Mouse (Mus musculus) ES-E14 (cell line): ENCODE results near the gene Calcoco2. TPM values are rescaled to one million over a fixed set of nuclear protein-coding genes. Genes with fewer than 3 reads are reported as not detected.
A peak's percentile ranks its signal among the peaks of the same experiment; 100 is the strongest.

Experiments used
- DNase-seq: peaks from one replicate; pipeline ENCODE4 v3.0.0-alpha.2; 2013; ENCODE audit warnings: low read depth, low spot score
- H3K27ac ChIP-seq: 2 replicates; pipeline ENCODE4 v1.5.1; 2012; ENCODE audit warnings: low read depth, mild to moderate bottlenecking, low read length, moderate library complexity, mixed read lengths; ENCODE audit not compliant: poor library complexity, insufficient read depth, severe bottlenecking
- H3K36me3 ChIP-seq: 2 replicates; pipeline ENCODE4 v1.6.1; 2012; ENCODE audit warnings: mild to moderate bottlenecking, low read length, moderate library complexity, mixed read lengths; ENCODE audit not compliant: control insufficient read depth, poor library complexity, insufficient read depth, severe bottlenecking
- H3K4me1 ChIP-seq, 2 experiments: fragments of 150-350 bp in 1 of 2; sonication (generic) in 1 of 2; 2 replicates each; pipeline ENCODE4 v1.6.1; 2012; ENCODE audit warnings: low read length in 2 of 2, mild to moderate bottlenecking in 1 of 2, mixed read lengths in 1 of 2; ENCODE audit not compliant: control insufficient read depth in 2 of 2, insufficient read depth in 2 of 2, poor library complexity in 1 of 2
- H3K4me3 ChIP-seq, 2 experiments: fragments of 150-350 bp in 1 of 2; sonication (generic) in 1 of 2; 2 replicates each; pipeline ENCODE4 v1.5.1; 2012; ENCODE audit warnings: low read length in 2 of 2, low read depth in 1 of 2, mild to moderate bottlenecking in 1 of 2, mixed read lengths in 1 of 2; ENCODE audit not compliant: insufficient read depth in 1 of 2, poor library complexity in 1 of 2, severe bottlenecking in 1 of 2
- H3K9ac ChIP-seq: 2 replicates; pipeline ENCODE4 v1.6.1; 2012; ENCODE audit warnings: low read depth, mild to moderate bottlenecking, low read length, mixed read lengths; ENCODE audit not compliant: poor library complexity, insufficient read depth, severe bottlenecking
- H3K9me3 ChIP-seq: fragments of 150-350 bp; sonication (generic); 2 replicates; pipeline ENCODE4 v1.6.1; 2012; ENCODE audit warnings: low read depth, mild to moderate bottlenecking, low read length; ENCODE audit not compliant: control insufficient read depth, insufficient read depth
- CHD2 ChIP-seq: IDR thresholded peaks from 2 replicates; pipeline ENCODE4 v1.6.1; 2014; ENCODE audit warnings: mild to moderate bottlenecking, low read depth, low read length, inconsistent platforms
- HCFC1 ChIP-seq: IDR thresholded peaks from 2 replicates; pipeline ENCODE4 v1.6.1; 2012; ENCODE audit warnings: low read length, inconsistent platforms, borderline replicate concordance; ENCODE audit not compliant: insufficient read depth
- MAFK ChIP-seq: IDR thresholded peaks from 2 replicates; pipeline ENCODE4 v1.6.1; 2014; ENCODE audit warnings: mild to moderate bottlenecking, low read depth, low read length, inconsistent platforms; ENCODE audit not compliant: insufficient read depth
- ZC3H11A ChIP-seq: IDR thresholded peaks from 2 replicates; pipeline ENCODE4 v1.6.1; 2012; ENCODE audit warnings: low read depth, mild to moderate bottlenecking, inconsistent platforms, low read length, borderline replicate concordance
- ZNF384 ChIP-seq: IDR thresholded peaks from 2 replicates; pipeline ENCODE4 v1.6.1; 2012; ENCODE audit warnings: low read depth, low read length, inconsistent platforms
- in situ Hi-C, 2 experiments: fragments of 600-800 bp; cut with MboI; formaldehyde crosslinking; loops; one replicate each; pipeline ENCODE4 v1.15.1; 2025; ENCODE audit warnings: low sequenced_read_pairs in 2 of 2, inconsistent platforms in 1 of 2; ENCODE audit not compliant: unreplicated experiment in 2 of 2
- total RNA-seq: library from RNA; depleted of rRNA; stranded (reverse); fragments of 300-350 nt; gene quantifications from 2 replicates; pipeline ENCODE4 v1.2.3, GENCODE M21; 2012; rRNA removed

The Calcoco2 gene
- 23.3 and 160 TPM in 2 replicates for total RNA-seq

- no peaks in the 10 kb centered on the region for H3K9me3 ChIP-seq
- DNase-seq, result peak; percentile 82
- TF ChIP-seq HCFC1 (peak; percentile 32; the same call in 1 of the 2 replicates), CHD2 (no peak)
- H3K27ac ChIP-seq, result no peak within 1 kb of the TSS
- no peaks in the 10 kb centered on the region for H3K36me3 ChIP-seq
- peaks cover 6 to 7% of the 10 kb centered on the region in 2 experiments for H3K4me1 ChIP-seq
- in situ Hi-C loops, result no loop called here
- peak within 1 kb of the TSS; percentile 52; the same call in 1 of the 2 replicates for H3K9ac ChIP-seq
- peak within 1 kb of the TSS; percentile 44 to 65 for H3K4me3 ChIP-seq
Measured at GRCm38 (mm10) chr11:96111751-96112150, at the start of gene Calcoco2. Calcoco2 (minus strand) TSS chr11:96111964.

- TF ChIP-seq ZC3H11A (no peak), ZNF384 (no peak), HCFC1 (no peak), CHD2 (no peak), MAFK (no peak)
- Histone ChIP-seq H3K9ac (no peak overlapping the region), H3K27ac (no peak overlapping the region), H3K4me3 (no peak overlapping the region), H3K4me1 (peaks cover 0 to 3% of the 10 kb centered on the region in 2 experiments; a peak in 1 of 4 replicates), H3K36me3 (no peaks in the 10 kb centered on the region), H3K9me3 (no peaks in the 10 kb centered on the region)
- in situ Hi-C loops, result loop anchor here in 1 of 2 experiments (5.0 kb wide), 1 partner anchor 95 kb away; no protein-coding TSS in a partner anchor
- DNase-seq, result no peak
Measured at GRCm38 (mm10) chr11:96147471-96147870, 35.7 kb upstream of the Calcoco2 start.

GRCm38 (mm10) chr11:96145622-96146270 is 34.0 kb upstream of the Calcoco2 start:
- TF ChIP-seq ZC3H11A, result peak; percentile 74; the same call in 1 of the 2 replicates
- no peak for TF ChIP-seq CHD2
- H3K36me3 ChIP-seq, result no peaks in the 10 kb centered on the region
- H3K4me1 ChIP-seq, result peaks cover 0 to 12% of the 10 kb centered on the region in 2 experiments; a peak in 2 of 4 replicates
- in situ Hi-C loops, result loop anchor here in 1 of 2 experiments (5.0 kb wide), 1 partner anchor 97 kb away; no protein-coding TSS in a partner anchor
- no peak overlapping the region; a peak in 1 of 4 replicates for H3K4me3 ChIP-seq
- peak; percentile 73 for DNase-seq
- H3K9ac ChIP-seq, result peak overlapping the region; percentile 40; the same call in 1 of the 2 replicates
- H3K9me3 ChIP-seq, result no peaks in the 10 kb centered on the region
- no peak overlapping the region for H3K27ac ChIP-seq

GRCm38 (mm10) chr11:96143766-96144165 is 32.0 kb upstream of the Calcoco2 start:
- Histone ChIP-seq H3K9ac (no peak overlapping the region), H3K27ac (no peak overlapping the region), H3K9me3 (no peaks in the 10 kb centered on the region), H3K4me3 (no peak overlapping the region), H3K36me3 (no peaks in the 10 kb centered on the region), H3K4me1 (peaks cover 0 to 22% of the 10 kb centered on the region in 2 experiments; a peak in 2 of 4 replicates)
- no peak for DNase-seq
- in situ Hi-C loops, result no loop called here
- TF ChIP-seq HCFC1 (no peak), MAFK (no peak), ZC3H11A (no peak), CHD2 (no peak), ZNF384 (no peak)
